Mouse (Mus musculus): ENCODE measurements at regions not wholly inside any gene's neighbourhood (a gene's known extent, or its start where the extent isn't known, plus 50 kb on each side); places are given as distances from the start of the nearest gene placed in this dataset.

DNA sequence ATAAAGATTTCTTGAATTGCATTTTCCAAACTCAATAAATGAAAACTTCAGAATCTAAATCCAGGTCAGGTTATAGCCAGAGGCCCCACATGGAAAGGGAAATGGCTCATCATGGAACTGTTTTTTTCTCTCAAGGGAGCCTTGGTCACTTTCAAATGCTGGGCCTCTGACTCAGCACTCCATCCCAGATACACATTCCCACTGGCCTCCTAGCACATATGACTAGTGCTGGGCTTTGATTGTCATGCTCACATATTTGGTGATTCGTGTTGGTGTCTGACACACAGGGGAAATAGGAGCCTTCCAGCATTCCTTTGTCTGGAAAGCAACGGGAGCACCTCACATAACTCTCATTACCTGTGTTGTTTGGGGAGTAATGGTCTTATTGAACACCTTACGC, 183.5 kb upstream of the Il12b start:
- no peak for DNase-seq (ENCODE audit: low spot score in 2 of 2)

DNA sequence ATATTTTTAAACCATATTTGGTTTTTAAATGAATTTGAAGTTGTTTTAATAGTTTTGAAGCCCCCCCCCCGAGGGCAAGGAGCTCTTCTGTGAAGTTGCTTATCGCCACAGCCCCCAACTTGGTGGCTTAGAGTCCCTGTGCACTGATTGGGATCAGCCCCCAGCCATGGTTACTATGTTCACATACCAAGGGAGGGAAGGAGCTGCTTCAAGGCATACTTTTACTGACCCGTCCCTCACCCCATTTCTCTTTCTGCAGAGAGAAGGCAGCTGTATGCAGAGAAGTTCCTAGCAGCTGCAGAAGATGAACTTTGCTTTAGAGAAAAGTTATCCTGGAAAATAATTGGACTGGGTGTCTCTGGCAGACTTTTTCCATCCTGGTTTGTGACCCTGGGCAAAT, 179.9 kb upstream of the Il12b start:
- DNase-seq (ENCODE audit: low spot score in 2 of 2): no peak

DNA sequence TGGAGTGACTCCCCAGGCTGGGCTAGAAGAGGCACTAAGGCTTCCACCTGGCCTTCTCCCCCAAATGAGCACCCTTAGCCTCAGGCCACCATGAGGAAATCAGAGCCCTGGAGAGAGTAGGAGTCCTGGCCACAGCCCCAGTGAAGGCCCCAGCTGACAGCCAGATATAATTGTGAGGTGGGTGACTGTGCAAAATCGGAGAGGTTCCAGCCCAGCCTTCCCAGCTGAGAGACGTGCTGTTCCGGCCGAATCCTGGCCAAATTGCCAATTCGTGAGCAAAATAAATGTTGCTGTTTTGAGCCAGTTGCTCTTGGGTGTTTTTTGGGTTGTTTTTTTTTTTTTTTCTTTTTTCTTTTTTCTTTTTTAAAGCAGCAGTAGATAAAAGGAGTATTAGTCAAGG, 169.9 kb upstream of the Il12b start:
- DNase-seq (ENCODE audit: low spot score in 2 of 2): no peak

DNA sequence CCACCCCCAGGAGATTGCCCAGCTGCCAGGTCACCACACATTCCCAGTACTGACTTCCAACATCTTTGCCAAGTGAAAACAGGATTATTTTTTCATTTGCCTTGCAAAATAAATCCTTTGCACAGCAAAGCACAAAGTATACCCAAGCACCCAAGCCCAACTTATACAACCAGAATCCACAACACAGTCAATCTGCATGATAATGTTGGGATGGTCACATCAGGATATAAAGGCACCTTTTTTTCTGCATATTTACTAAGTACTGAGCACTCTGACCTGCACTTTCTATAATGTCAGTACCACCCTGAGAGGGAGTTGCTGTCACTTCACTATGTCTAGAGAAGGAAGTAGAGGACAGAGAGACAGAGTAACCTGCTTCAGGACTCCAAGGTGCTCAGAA, 164.4 kb upstream of the Il12b start:
- no peak for DNase-seq (ENCODE audit: low spot score in 2 of 2)

DNA sequence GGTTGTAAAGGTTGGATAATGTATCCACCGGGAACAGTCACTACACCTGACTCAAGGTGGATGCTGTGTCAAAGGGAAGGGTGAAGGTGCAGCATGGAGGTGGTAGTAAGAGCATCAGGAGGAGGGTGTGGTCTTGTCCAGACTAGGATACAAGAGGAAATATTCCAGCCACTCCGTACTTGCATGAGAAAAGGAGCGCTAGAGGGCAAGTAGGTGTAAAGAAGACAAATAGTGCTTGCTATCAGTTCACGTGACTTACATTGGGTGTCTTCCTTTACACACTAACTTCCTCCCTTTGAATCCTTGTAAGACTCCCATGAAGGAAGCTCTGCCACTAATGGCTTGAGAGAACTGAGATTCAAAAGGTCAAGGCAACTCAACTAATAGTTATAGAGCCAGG, 161.8 kb upstream of the Il12b start:
- DNase-seq (ENCODE audit: low spot score in 2 of 2): no peak

DNA sequence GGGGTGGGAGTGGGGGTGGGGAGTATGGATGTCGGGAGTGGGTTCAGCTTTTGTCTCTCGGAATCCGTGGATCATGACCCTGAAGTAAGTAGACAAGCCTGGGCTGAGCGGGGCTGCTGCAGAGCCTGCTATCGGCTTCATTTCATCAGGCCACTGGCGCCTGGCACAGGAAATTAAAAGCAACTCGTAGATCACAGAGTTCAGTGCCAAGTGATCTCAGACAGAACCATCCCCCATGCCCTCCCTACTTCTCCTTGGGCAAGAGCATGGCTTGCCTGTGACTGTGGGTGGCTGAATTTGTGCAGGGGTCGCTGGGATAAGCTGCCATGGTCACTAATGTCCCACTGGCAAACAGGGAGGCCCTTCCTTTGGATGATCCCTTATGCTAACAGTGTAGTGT, 161.3 kb upstream of the Il12b start:
- DNase-seq (ENCODE audit: low spot score in 2 of 2): no peak

DNA sequence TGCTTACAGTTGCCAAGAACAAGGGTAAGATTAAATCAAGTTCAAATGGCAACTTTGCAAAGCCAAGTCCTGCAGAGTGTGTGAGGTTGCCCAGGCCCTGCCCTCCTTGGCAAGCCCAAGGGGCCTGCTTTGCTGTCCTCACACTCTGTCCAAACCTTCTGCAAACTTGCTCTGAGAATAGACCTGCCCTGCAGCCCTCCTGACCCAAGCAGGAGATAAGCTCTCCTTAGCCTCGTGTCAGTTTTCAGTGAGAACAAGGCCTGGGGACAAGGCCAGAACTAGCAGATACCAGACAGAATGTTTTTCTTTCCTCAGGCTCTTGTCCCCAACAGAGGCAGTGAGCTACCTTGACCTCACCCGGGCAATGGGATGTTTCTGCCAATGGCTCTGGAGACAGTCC, 156.7 kb upstream of the Il12b start:
- no peak for DNase-seq (ENCODE audit: low spot score in 2 of 2)

DNA sequence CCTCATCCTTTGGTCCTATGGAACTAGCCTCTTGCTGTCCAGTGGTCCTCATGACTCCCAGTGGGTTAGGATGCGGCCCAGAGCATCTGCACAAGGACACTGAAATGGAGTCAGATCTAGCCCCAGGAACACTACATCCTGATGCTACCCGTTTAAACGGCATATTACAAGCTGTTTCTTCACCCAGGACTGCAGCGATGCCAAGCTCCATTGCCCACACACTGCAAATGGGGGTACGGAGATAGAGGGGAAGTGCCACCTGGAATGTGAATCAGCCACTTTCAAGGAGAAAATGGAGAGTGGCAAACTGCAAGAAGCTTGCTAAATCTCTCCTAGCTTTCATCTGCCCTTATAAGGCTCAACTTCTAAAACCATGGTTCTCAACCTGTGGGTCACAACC, 148.0 kb upstream of the Il12b start:
- no peak for DNase-seq (ENCODE audit: low spot score in 2 of 2)

DNA sequence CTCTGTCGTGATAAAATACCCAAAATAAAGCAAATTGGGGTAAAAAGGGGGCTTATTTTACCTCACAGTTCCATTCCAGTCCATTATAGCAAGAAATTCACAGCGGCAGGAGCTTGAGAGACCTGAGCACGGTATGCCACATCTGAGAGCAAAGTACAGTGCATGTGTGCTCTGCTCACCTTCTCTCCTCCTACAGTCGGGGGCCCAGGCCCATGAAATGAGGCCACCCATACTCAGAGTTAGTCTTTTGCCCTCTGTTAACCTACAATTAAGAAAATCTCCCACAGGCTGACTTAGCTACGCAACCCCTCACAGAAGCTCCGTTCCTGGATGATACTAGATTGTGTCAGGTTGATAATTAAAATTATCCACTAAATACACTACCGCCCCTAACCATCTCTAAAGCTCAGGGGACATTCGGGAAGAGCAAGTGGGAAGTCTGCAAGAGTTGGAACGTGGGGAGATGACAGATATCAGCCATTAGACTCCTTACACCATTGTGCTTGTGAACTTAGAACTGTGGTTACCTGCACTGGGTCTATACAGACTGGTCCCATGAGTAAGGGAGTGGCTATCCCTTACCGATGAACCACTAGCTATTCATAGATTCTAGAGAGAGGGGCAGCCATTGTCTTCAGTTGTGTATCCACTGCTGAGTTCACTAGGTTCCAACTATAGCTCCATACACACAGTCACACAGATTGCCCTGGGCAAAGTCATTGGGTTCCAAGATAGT, 139.3 kb upstream of the Il12b start:
- DNase-seq (ENCODE audit: low spot score in 2 of 2): no peak

DNA sequence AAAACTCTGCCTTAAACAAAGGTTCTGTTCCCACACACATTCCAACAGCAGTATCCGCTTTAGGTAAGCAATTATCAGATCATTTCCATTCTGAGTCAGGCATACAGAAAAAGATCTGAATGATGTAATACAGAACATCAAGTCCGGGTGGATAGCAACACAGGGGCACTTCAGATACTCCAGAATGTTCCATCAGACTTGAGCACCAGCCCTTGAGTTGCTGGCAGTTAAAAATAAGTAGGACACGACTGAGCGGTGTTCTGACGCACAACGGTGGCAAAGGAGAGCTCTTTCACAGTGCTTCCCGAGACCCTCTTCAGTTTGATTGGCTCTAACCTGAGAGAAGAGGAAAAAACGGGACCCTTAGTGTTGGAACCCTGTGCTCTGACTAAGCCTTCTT, 138.2 kb upstream of the Il12b start:
- DNase-seq (ENCODE audit: low spot score in 2 of 2): no peak

DNA sequence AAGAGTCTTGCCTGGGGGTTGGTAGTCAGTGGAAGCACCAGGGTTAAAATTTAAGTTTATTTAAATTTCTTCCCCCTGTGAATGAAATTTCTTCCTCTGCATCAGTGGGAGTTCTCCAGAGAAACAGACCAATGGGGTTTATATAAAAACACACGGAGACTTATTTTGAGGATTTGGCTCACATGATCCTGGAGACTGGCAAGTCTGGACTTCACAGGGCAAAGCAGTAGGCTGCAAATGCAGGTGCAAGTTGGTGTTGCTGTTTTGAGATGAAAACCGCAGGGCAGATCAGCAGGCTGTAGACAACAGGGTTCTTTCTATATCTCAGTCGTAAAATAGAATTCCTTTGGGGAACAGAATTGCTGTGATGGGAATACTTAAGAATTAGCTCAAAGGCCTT, 137.3 kb upstream of the Il12b start:
- no peak for DNase-seq (ENCODE audit: low spot score in 2 of 2)

DNA sequence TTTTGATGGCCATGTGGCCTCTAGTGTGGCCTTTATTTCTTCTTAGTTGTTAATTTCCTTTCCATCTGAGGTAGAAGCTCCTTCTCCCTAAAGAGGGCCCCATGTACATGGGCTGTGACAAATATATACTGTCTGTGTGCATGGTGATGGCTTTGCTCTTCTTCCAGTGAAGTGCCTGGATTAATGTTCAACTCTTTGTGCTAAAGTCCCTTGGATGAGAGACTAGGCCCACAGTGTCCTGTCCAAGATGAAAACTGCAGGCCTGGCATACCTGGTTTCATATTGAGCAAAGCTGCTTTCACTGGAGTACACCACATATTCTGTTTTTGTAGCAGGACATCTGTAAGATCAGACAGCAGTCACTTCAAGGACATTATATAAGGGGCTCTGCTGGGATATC, 127.6 kb upstream of the Il12b start:
- no peak for DNase-seq (ENCODE audit: low spot score in 2 of 2)

DNA sequence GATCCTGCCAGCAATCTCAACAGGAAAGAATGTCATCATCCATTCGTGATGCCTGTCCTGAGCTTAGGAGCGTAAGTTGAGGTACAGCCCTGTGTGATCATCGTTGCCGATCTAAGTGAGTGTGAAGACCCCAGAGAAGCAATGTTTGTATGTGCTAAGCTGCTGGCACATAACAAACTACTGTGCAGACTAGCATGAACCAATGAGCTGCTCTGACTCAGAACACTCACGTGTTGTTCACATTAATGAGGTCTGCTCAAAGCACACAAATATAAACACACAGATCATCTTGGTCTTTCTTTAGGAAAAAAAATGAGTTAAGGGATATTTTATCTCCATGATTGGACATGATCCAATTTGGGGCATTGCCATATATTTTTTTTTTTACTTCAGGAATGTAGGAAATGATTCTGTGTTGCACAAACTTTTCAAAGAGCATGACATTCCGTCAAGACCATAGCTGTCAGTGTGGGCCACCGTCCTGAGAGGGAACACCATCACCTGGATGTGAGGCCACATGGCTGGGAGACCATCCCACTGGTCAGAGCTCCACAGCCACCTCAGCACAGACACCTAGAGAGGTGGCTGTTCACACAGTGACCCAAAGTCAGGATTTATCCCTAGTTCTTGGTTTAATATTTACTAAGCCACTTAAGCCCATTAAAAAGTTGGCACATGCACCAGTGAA, 121.2 kb upstream of the Il12b start:
- no peak for DNase-seq (ENCODE audit: low spot score in 2 of 2)

DNA sequence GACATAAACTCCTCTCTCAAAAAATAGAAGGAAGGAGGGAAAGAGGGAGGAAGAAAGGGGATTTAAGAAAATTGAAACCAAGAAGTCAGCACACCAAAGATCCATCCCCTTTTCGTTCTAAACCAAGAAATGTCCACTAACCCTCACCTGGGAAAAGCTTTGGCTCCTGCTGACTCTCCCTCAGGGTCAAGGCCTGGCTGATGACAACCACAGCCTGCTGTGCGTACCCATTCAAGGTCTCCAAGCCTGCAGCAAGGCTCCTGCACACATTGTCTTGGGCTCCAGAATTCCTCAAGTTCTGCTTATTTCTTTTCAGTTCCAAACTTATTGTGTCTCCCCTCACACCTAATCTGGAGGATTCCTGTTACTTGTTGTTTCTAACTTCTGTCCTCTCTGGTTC, 113.9 kb upstream of the Il12b start:
- DNase-seq (ENCODE audit: low spot score in 2 of 2): no peak

DNA sequence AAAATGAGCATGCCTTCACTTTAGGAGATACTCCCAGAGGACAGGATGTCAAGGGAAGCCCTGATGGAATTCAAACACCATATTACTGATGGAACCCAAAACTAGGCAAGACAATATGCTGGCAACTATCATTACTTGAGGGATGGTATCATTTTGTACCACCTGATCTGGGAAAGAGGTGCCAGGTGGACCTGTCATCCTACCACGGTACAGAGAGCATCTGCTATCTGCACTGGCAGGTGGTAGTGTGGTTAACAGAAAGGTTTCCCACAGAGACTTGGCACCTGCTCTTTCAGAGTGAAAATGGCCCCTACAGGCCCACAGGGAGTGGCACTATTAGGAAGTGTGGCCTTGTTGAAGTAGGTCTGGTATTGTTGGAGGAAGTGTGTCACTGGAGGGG, 111.0 kb upstream of the Il12b start:
- no peak for DNase-seq (ENCODE audit: low spot score in 2 of 2)

DNA sequence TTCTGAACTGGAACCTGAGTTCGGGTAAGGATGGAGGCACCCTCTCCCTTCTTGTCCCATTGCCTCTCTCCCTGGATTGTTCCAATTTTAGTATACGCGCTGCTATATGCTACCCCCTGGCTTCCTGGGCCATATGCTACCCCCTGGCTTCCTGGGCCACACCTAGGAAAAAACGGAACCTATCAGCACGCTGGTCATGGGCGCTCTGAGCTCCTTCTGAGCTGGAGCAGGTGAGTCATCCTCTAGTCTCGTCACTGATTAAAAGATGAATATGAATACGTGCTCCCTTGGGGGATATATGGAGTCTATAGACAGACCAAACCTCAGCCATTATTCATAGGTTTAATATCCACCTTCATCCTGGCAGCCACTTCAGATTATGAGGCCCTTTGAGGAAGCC, 96.1 kb upstream of the Il12b start:
- DNase-seq (ENCODE audit: low spot score in 2 of 2): no peak

DNA sequence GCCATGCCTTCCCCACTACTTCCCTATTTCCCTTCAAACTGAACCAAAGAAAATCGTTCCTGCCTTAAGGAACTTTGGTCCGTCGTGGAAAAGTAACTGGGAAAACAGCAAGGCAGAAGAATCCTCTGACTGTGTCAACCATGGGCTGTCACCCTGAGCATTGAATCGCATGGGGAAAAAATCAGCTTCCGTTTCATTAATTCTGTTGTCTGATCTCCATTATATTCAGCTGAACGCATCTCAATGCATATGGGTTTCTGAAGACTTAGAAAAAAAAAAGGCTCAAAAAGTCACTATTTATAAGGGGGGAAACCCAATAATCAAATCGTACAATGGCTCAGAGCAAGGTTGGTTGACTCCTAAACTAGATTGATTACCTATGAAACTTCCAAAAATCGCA, 83.8 kb upstream of the Il12b start:
- no peak for DNase-seq (ENCODE audit: low spot score in 2 of 2)

DNA sequence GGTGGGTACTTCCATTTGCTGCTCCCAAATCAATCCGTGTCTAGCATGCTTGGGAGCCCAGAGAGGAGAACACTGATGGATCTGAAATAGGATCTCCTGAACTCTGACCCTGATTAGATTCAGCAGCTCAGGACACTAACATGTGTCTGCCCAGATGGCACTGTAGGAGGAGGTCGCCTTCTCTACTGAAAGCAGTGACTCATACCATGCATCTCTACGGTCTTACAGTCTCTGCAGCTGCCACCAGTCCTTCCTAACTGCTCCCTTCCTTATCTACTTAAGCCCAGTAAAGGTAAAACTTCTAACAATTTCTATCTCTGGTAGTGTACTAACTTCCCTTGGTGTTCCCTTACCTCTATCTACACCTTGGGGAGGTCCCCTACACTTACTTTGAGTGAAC, 80.7 kb upstream of the Il12b start:
- no peak for DNase-seq (ENCODE audit: low spot score in 2 of 2)

DNA sequence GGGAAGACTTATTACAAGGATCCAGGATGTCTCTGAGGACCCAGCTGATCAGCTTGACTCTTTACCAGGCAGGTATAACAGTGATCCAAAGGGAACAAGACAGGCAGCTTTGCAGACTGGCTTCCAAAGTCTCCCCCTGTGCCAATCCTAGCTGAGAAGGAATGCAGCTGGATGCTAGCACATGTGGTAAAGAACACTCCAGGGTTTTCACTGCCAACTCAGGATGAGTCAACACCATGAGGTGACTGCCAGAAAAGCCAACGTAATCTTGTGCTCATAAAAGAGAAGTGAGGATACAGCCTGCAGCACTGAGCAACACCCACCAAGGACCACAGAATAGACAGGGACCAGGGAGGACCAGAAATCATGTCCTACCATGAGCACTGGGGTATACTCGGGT, 76.5 kb upstream of the Il12b start:
- no peak for DNase-seq (ENCODE audit: low spot score in 2 of 2)

DNA sequence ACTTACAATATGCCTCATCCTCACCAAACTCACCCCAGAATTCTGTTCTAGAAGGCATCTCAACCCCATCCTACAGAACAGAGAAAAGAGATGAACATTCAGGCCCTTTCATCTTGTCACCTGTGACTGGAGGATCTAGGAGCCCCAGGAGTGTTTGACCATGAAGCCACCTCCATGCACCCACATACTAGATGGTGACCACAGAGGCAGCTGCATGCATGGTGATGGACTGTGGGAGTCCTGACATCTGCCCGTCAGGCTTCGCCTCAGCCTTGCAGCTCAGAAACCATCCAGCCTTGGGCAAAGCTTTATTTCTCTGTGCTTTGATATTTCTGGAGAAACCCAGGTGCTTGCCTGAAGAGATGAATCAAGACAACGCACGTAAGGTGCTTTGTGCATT, 74.8 kb upstream of the Il12b start:
- no peak for DNase-seq (ENCODE audit: low spot score in 2 of 2)

DNA sequence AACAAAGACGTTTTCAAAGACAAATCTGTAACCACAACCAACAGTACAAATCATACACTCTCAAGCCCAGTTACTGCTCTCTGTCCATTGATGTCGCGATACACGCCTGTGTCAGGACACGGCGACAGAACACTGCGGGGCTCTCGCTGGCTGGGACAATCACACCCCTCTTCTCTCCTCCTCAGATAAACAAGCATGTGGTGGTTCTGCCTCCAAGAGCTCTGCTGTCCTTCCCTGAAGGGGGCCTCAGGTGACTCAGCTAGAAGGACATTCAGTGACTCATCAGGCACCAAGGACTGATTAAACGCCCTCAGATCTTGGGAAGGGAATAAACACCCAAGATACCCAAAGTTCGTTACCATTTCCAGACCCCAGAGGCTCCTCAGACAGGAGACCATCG, 74.3 kb upstream of the Il12b start:
- no peak for DNase-seq (ENCODE audit: low spot score in 2 of 2)

DNA sequence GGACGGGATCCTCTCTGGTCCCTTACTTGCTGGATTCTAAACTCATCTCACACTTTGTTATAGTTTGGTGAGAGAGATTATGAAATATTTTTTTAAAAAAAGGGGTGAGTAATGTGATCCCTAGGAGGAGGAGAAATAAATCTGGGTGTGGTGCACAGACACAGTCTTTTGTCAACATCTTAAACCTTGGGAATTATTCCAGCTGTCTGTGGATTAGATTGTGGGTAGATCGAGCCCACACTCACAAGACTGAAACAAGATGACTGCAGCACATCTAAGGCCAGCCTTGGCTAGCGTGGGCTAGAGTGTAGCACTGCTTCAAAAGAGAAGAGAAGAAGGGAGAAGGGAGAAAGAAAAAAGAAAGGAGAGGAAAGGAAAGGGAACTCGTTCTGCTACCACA, 70.4 kb upstream of the Il12b start:
- no peak for DNase-seq (ENCODE audit: low spot score in 2 of 2)

DNA sequence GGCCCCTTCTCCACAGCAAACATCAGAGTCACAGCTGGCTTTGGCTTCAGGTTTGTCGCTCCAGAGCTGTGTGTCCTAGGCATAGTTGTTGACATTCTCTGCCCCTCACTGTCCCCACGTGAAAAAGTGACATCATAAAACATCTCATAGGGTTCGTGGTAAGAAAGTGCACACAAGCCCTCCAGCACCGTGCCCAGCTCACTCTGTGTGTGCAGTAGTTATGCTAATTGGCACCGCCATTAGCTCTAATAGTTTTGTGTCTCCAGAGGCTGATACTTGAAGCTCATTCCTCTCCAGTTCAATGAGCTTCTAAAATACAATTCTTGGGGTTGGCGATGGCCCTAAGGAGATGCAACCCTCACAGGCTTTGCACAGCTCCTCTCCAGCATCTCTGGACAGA, 69.4 kb upstream of the Il12b start:
- no peak for DNase-seq (ENCODE audit: low spot score in 2 of 2)
